Mouse (Mus musculus): Measurements from ENCODE around the gene Gimap5.

- TF ChIP-seq CTCF (conservative IDR thresholded peaks at IDR 0.05; ENCODE audit: insufficient read depth, insufficient read length, low read depth, low read length) (no peak), POLR2A (IDR thresholded peaks at IDR 0.05; ENCODE audit: low read depth, low read length) (no peak)
Measured at GRCm38 (mm10) chr6:48706130-48706529, 39.9 kb upstream of the Gimap5 start.

Measured in kidney, adult 2 months (tissue).